Mouse (Mus musculus) heart, postnatal 0 days (tissue): ENCODE measurements at regions not wholly inside any gene's neighbourhood (a gene's known extent, or its start where the extent isn't known, plus 50 kb on each side); places are given as distances from the start of the nearest gene placed in this dataset.

Experiments used
- ATAC-seq: fragments of 200-750 bp; cut with Nextera tagmentation; 2 replicates; pipeline ENCODE4 v1.8.0; 2017; ENCODE audit warnings: low read depth, moderate number of reproducible peaks, moderate library complexity; ENCODE audit not compliant: insufficient read depth
- DNase-seq: peaks from one replicate; pipeline ENCODE4 v3.0.0-alpha.2; 2016; ENCODE audit warnings: low spot score
- H3K27ac ChIP-seq: fragments of 300-500 bp; sonication (generic); 2 replicates; pipeline ENCODE4 v1.5.1; 2014; ENCODE audit warnings: low read depth, mild to moderate bottlenecking
- H3K27me3 ChIP-seq: fragments of 300-500 bp; sonication (generic); 2 replicates; pipeline ENCODE4 v1.6.1; 2014; ENCODE audit warnings: low read length, mixed read lengths; ENCODE audit not compliant: control insufficient read depth, insufficient read depth
- H3K36me3 ChIP-seq: fragments of 300-500 bp; sonication (generic); replicated peaks from 2 replicates; pipeline ENCODE4 v1.6.1; 2014; ENCODE audit warnings: low read length, mixed read lengths; ENCODE audit not compliant: control insufficient read depth, insufficient read depth
- H3K4me1 ChIP-seq: fragments of 300-500 bp; sonication (generic); 2 replicates; pipeline ENCODE4 v1.6.1; 2014; ENCODE audit warnings: antibody characterized with exemption; ENCODE audit not compliant: control insufficient read depth, insufficient read depth
- H3K4me2 ChIP-seq: fragments of 300-500 bp; sonication (generic); 2 replicates; pipeline ENCODE4 v1.6.1; 2014; ENCODE audit warnings: low read depth, mild to moderate bottlenecking, low read length, moderate library complexity
- H3K4me3 ChIP-seq: fragments of 300-500 bp; sonication (generic); 2 replicates; pipeline ENCODE4 v1.5.1; 2014; ENCODE audit warnings: low read depth, low read length
- H3K9ac ChIP-seq: fragments of 300-500 bp; sonication (generic); replicated peaks from 2 replicates; pipeline ENCODE4 v1.6.1; 2014; ENCODE audit warnings: low read depth, low read length, mixed read lengths
- H3K9me3 ChIP-seq: fragments of 300-500 bp; sonication (generic); replicated peaks from 2 replicates; pipeline ENCODE4 v1.6.1; 2016; ENCODE audit warnings: low read length; ENCODE audit not compliant: control insufficient read depth
- CTCF ChIP-seq: IDR thresholded peaks from 2 replicates; pipeline ENCODE4 v1.5.1; 2016; ENCODE audit warnings: antibody characterized with exemption, control low read depth, low read depth
- EP300 ChIP-seq: IDR thresholded peaks from 2 replicates; pipeline ENCODE4 v1.6.1; 2016; ENCODE audit warnings: antibody characterized with exemption, low read depth
- WGBS: fragments of 180-500 bp; shearing (Covaris S2); extraction: QIAGEN DNeasy Blood & Tissue Kit; methylation state at CpG from one replicate; pipeline ENCODE4 v1.1.7; 2014; 5-methylcytosine and 5-hydroxymethylcytosine counted together

DNA sequence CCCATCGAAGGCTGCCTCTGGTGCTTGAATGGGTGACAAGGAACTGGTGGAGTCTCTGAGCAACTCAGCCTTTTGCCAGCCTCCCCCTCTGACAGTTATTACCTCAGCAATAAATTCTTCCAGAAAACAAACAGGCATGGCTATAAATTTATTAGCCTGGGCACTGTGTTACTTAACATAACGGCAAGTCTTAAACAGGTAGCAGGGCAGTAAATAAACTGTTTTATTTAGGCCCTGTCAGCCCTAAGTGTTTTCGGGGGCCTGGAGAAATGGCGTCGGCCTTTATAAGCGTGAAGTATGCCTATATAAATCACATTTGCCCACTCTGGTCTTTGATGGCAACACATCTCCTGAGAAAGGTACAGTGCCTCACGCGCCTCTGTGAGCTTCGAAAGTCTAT lies 159.6 kb downstream of the 3110018I06Rik start:
- ATAC-seq: no peak
- 90% methylated on average over 9 of the region's 9 CpGs for WGBS
- no peak overlapping the region for H3K4me2 ChIP-seq

GRCm38 (mm10) chr12:107652126-107652728 lies 163.8 kb downstream of the 3110018I06Rik start:
- Histone ChIP-seq H3K36me3 (no peaks in the 10 kb centered on the region), H3K4me1 (no peaks in the 10 kb centered on the region), H3K27me3 (no peaks in the 10 kb centered on the region), H3K4me2 (no peak overlapping the region), H3K27ac (no peak overlapping the region), H3K9ac (no peak overlapping the region), H3K4me3 (no peak overlapping the region), H3K9me3 (no peaks in the 10 kb centered on the region)
- DNase-seq: no peak
- TF ChIP-seq EP300 (no peak), CTCF (no peak)
- ATAC-seq: no peak
- 50% methylated on average over 3 of the region's 3 CpGs for WGBS

More for the DNA sequence above, 159.6 kb downstream of the 3110018I06Rik start:
- H3K27me3 ChIP-seq: no peaks in the 10 kb centered on the region
- TF ChIP-seq EP300 (no peak), CTCF (no peak)
- no peak overlapping the region for H3K4me3 ChIP-seq
- DNase-seq: no peak
- no peaks in the 10 kb centered on the region for H3K4me1 ChIP-seq
- H3K36me3 ChIP-seq: no peaks in the 10 kb centered on the region
- no peak overlapping the region for H3K9ac ChIP-seq
- H3K9me3 ChIP-seq: 0 out of 2 replicates have a peak, but pooled peaks cover 4% of the 10 kb centered on the region
- no peak overlapping the region for H3K27ac ChIP-seq

GRCm38 (mm10) chr12:107653131-107653530 lies 164.7 kb downstream of the 3110018I06Rik start:
- Histone ChIP-seq H3K27me3 (no peaks in the 10 kb centered on the region), H3K27ac (no peak overlapping the region), H3K4me1 (no peaks in the 10 kb centered on the region), H3K4me3 (no peak overlapping the region), H3K9me3 (no peaks in the 10 kb centered on the region), H3K4me2 (no peak overlapping the region), H3K36me3 (no peaks in the 10 kb centered on the region), H3K9ac (no peak overlapping the region)
- TF ChIP-seq EP300 (no peak), CTCF (no peak)
- no peak for DNase-seq
- 15% methylated on average over 7 of the region's 7 CpGs for WGBS
- ATAC-seq: peak; percentile 51; the same call in 1 of the 2 replicates

GRCm38 (mm10) chr12:107656846-107657245 lies 168.4 kb downstream of the 3110018I06Rik start:
- no peaks in the 10 kb centered on the region for H3K27me3 ChIP-seq
- H3K9me3 ChIP-seq: no peaks in the 10 kb centered on the region
- no peak overlapping the region for H3K4me2 ChIP-seq
- no peaks in the 10 kb centered on the region for H3K4me1 ChIP-seq
- H3K36me3 ChIP-seq: no peaks in the 10 kb centered on the region
- no peak for ATAC-seq
- H3K27ac ChIP-seq: no peak overlapping the region
- H3K4me3 ChIP-seq: no peak overlapping the region
- DNase-seq: no peak
- no peak for TF ChIP-seq EP300
- no peak for TF ChIP-seq CTCF
- H3K9ac ChIP-seq: no peak overlapping the region
- WGBS: 61% methylated on average over 5 of the region's 5 CpGs

- WGBS: 79% methylated on average over 12 of the region's 12 CpGs
- Histone ChIP-seq H3K9me3 (no peaks in the 10 kb centered on the region), H3K9ac (no peak overlapping the region), H3K27me3 (no peaks in the 10 kb centered on the region), H3K4me1 (no peaks in the 10 kb centered on the region), H3K4me2 (no peak overlapping the region), H3K4me3 (no peak overlapping the region), H3K27ac (no peak overlapping the region), H3K36me3 (no peaks in the 10 kb centered on the region)
- DNase-seq (no peak), ATAC-seq (no peak)
- TF ChIP-seq CTCF (no peak), EP300 (no peak)
Observed at GRCm38 (mm10) chr12:107658241-107658640, 169.8 kb downstream of the 3110018I06Rik start.

DNA sequence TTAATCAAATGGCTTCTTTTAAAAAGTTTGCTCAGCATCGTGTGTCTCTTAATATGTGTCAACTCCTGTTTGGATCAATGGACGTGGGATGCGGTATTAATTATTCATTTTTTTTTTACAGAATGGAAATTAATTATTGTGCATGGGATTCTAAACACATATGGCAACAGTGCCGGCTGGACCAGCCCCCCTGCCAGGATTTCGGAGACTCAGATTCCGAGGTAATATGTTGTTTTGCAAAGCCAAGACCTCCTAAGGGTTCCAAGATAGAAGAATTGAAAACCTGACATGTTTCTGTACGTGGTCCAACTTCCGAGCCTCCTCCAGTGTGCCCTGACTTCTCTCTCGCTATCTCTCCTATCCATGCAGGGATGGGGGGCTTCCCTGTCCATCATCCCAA lies 170.4 kb downstream of the 3110018I06Rik start:
- Histone ChIP-seq H3K27me3 (no peaks in the 10 kb centered on the region), H3K27ac (no peak overlapping the region), H3K4me3 (no peak overlapping the region), H3K4me2 (no peak overlapping the region), H3K36me3 (no peaks in the 10 kb centered on the region), H3K9ac (no peak overlapping the region), H3K9me3 (no peaks in the 10 kb centered on the region), H3K4me1 (no peaks in the 10 kb centered on the region)
- ATAC-seq: no peak
- DNase-seq: no peak
- 75% methylated on average over 9 of the region's 9 CpGs for WGBS
- TF ChIP-seq CTCF (no peak), EP300 (no peak)
